Mouse (Mus musculus): ENCODE measurements around the gene Fgfr2.

The Fgfr2 gene

DNA sequence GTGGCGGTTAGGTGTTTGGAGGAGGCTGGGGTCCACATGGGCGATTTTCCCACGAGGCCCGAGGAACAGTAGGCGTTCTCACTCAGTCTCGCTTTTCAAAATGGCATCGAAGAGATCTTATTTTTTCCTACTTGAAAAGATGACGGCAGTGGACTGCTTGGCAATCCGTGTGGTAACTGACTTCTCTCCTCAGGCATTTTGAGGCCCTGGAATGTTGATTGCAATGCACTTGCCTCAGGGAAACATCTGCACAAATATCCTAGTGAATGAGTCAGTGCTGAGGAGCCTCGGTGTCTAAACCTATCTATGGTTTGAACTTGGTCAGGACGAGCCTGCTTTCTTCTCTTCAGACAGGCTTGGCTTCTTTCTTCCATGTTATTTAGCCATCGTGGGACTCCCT lies 2176.8 kb downstream of the Fgfr2 start:
- no peak for DNase-seq (ENCODE audit: low spot score)

DNA sequence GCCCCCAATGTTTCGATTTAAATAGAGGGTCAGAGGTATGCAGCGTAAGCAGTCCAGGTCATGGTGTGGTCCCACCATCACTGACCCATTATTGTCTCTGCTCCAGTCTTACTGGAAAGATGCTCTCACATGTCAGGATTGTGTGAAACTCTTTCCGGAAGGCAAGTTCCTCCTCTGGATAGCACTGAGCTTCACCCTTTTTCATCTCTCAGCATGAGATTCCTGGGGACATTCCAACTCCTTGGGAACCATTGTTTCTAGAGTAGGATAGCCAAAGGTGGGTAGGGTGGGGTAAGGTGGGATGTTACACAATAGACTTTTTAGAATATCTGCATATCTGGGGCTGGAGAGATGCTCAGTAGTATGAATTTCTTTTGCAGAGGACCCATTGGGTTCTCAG lies 2177.4 kb downstream of the Fgfr2 start:
- no peak for DNase-seq (ENCODE audit: low spot score)

DNA sequence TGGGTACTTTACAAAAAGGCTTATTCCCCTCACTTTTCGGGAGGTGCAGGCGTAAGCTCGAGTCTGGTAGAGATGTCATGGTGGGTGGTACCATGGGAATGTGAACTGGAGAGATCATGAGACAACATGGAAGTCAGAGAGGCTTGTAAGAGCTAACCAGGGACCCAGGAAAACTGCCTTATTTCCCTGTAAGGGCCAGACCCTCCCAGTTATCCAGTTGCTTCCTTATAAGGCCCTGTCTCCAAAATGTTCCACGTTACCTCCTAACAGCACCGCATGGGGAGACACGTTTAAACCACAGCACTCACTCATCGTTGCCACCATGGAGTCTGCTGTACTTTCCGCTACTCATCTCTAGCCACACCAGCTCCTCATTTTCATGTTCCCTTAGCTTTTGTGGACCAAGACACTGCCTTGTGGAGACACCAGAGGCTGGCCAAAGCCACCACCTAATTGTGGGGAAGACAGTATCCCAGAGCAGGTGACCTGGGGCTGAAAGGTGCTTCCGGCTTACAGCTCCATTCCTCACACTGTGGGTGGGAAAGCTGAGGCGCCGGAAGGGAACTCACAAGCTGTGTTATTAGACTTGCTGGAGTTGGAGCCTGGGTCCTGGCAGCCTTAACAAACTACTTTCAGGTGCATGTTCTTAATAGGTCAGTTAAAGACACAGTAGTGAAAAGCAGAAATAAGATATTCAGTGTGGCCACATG lies 2178.2 kb downstream of the Fgfr2 start:
- no peak for DNase-seq (ENCODE audit: low spot score)

DNA sequence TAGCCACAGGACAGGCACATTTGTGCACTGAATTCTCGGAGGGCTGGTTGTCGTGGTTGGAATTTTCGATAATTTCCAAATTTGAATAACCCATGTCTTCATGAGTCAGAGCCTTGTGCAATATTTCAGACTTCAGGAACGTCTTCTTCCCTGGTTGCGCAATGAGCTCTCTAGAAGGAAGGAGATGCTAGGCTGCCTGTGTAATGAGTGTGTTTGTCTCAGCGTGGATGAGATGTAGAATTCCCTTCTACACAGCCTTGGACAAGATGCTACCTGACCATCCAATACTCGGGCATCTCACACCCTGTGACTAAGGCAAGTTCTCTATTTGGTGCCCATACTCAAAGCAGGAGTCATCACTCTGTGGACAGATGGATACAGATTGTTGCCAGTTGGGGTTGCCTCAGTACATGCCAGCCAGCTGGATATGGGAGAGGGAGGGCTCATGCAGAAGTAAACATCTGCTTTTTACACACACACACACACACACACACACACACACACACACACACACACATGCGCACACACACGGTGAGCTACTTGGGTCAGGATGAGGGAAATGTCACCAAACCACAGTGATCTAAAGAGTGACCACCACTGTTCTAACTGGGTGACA lies 2179.8 kb downstream of the Fgfr2 start:
- DNase-seq (ENCODE audit: low spot score) = no peak

DNA sequence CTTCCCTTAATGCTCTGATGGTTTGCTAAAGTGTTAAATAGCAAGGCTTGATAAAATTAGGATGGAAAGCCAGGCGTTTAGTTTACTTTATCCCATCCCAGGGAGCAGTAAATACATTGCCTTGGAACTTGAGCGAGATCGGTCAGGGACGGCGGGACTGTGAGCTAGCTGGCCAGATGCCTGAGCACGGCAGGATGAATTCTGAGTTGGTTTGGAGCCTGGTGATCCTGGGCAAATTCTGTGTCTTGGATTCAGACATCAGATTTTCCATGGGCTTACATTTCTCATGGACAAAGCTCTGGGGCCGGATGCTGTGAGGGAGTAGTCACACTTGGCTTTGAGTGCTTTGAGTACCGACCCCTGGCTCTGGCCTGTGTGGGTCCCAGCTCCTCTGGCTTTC lies 2182.4 kb downstream of the Fgfr2 start:
- no peak for DNase-seq (ENCODE audit: low spot score)

DNA sequence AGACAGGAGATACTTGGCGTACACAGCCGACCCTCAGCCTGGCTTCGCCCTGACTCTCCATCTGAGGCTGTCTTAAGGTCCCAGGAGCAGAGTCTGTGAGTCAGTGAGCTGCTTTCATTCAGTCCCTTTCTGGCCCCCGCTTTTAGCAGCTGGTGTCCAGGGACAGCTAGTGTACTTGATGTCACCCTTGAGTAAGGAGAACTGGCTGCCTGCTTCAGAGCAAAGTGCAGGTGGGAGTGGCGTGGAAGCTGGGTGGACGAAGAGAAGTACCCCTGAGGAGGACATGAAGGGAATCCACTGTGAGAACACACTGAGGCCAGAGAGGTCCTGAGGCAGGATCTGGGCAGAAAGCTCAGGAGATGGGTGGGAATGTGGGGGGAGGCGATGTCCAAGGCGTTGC lies 2184.3 kb downstream of the Fgfr2 start:
- DNase-seq (ENCODE audit: low spot score) = no peak

DNA sequence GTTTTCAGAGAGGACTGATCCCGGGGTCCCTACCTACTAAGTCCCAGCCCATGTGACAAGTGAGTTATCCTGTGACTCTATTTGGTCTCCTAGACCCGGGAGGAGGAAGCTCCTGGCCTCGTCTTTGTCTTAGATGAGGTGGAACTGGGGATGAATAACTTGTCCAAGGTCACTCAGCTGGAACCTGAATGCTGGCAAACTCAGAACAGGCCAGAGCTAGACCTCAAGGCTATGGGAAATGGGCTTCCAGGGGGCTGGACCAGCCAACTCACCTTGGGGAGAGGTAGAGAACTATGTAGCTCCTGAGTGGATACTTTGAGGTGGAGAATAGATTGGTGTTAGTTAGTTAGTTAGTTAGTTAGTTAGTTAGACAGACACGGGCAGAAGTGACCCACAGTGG lies 2185.1 kb downstream of the Fgfr2 start:
- no peak for DNase-seq (ENCODE audit: low spot score)

DNA sequence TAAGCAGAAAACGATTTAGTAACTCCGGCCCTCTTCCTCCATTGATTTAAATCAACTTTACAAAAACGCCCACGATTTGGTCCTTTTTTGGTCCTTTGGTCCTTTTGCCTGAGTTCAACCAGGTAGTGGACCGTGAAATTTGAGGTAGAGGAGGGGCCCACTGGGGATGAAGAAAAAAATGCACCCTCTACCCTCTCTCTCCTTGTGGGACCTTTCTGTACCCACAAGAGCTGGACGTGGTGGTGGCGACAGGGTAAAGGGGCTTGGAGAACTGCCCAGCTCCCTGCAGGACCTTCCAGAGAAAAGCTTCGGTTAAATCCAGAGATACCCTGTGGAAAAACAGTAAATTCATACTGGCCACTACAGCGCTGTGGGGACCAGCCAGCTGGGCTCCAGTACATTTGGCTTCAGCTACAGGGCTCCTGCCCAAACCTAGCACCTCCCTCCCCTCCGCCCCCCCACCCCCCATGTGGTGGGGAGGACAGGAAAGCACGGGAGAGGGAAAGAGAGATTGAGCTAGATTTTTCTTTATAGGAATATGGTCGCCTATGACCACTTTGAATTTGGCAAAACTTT lies 2185.8 kb downstream of the Fgfr2 start:
- no peak for DNase-seq (ENCODE audit: low spot score)

DNA sequence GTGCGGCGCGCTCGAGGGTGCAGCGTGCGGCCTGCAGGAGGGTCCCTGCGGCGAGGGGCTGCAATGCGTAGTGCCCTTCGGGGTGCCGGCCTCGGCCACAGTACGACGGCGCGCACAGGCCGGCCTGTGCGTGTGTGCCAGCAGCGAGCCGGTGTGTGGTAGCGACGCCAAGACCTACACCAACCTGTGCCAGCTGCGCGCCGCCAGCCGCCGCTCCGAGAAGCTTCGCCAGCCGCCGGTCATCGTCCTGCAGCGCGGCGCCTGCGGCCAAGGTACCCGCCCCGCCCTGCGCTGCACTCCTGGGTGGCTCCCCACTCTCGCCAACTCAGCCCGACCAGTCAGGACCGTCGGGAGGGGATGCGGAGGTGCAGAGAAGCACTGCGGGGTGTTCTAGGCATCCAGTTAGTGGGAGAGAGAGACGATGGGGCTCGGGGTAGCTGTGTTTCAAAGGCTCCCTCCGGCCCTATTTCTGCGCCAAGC lies 2186.6 kb downstream of the Fgfr2 start:
- no peak for DNase-seq (ENCODE audit: low spot score)

DNA sequence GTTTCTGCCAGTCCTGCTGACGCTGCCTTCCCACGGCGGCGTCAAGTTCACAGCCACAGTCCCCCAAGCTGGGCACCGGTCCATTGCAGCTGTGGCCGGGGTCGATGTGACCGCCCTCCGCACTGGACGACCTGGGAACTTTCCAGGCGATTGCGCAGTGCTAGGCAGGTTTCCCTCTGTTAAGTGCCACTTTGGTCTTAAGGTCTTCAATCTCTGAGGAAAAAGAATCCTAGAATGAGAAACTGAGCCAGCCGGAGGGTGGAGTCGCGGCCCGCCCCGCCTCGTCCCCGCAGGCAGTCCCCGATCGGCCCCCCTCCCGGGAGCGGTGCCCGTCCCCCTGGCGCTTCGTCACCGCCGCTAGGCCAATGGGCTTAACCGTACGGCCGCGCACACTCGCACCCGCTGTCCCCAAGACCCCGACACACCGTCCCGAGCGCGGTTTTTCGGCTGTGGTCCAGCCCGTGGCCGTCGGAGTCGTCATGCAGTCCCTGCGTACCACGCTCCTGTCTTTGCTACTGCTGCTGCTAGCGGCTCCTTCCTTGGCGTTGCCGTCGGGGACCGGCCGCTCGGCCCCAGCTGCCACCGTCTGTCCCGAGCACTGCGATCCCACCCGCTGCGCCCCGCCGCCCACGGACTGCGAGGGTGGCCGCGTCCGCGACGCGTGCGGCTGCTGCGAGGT lies 2187.2 kb downstream of the Fgfr2 start, which contains the start of gene Htra1:
Gene Htra1, plus strand, starts transcription at position 319 of the 679 bp plus-strand sequence.
- DNase-seq (ENCODE audit: low spot score) = peak; percentile 60

DNA sequence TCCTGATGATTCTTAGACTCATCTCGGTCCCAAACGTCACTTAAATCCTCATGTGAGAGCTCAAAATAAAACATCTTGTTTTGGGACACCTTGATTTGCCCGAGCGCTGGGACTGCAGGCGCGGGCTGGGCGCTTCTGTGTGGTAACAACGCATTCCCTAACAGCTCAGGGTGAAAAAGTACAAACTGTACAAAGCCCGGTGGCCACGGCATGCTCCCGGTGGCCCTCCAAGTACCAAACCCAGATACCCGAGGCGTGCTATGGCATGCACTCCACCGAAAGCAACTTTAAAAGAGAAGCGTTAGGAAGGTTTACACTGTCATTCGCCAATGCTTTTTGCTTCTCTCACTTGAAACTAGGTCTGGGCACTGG lies 2187.7 kb downstream of the Fgfr2 start:
- DNase-seq (ENCODE audit: low spot score) = no peak

DNA sequence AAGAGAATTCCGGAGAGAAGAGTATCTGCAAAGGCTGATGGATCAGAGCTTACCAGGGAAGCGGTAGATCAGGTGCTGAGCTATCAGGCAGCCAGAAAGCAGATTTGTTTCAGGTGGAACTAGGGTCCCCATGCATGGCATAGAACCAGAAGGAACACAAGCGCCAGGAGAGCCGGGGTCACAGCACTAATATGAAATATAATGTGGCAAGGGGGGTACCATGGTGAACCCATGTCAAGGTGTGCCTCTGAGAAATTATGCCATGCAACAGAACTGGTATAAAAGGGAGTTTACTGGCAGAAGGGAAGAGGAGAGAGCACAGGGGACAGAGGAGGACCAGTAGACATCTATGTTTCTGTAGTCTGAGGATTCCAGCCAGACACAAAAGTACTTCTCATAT lies 2188.5 kb downstream of the Fgfr2 start:
- no peak for DNase-seq (ENCODE audit: low spot score)

DNA sequence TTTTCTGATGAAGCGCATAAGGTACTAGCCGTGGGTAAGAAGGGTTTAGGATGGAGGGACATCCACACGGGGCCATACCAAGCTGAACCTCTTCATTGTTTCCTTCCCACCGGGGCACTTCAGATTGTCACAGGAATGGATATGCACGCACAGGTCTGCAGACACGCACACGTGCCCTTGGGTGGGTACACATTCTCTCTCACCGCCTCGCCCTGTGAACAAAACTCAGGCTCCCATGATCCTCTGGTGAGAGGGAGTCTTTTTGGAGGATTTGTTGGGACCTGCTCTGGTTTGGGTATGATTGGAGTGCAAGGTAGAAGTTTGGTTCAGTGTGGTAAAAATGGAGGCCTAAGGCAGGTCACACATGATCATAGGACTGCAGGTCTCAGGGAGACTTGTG lies 2190.2 kb downstream of the Fgfr2 start:
- no peak for DNase-seq (ENCODE audit: low spot score)

DNA sequence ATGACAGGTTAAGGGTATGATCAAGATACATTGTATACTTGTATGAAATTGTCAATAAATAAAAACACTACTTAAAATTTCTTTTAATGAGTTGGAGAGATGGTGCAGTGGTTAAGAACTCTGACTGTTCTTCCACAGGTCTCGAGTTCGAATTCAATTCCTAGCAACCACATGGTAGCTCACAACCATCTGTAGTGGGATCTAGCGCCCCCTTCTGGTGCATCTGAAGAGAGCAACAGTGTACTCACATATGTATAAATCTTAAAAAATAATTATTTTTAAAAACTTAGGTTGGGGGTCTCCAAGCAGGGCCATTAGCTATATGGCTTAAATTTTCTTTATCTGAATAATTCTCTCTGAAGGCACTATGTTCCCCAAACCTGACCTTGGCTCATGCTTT lies 2192.7 kb downstream of the Fgfr2 start:
- no peak for DNase-seq (ENCODE audit: low spot score)

DNA sequence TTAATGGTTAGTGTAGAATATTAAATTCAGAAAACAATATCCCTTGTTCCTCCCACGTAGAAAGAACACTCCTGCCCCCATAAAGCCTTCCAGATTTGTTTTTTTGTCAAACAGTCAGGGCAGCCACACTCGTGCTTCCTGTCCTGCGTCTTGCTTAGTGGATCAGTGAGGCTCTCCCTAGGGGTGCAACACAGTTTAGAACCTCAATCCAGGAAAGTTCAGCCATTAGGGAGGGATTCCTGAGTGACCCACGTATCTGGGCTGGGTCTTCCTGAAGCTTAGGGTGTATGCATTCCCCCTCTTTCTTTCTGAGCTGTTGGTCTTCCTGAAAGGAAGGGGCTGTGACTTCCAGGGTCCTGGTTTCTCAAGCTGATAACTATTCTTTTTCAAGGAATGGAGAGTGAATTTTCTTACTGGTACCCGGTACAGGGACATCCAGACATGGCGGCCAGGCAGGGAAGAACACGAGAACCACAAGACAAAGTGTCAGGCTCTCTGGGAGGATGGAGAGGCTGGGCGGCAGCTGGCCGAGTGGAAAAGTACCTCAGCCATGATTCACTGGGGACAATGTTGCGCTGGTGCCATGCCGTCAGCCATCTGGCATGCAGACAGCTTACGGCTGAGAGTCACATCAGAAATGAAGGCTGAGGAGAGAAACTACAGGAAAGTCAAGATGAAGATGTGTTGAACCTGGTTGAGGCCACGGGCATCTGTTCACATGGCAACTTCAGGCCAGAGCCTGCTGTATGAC lies 2200.0 kb downstream of the Fgfr2 start:
- no peak for DNase-seq (ENCODE audit: low spot score)

DNA sequence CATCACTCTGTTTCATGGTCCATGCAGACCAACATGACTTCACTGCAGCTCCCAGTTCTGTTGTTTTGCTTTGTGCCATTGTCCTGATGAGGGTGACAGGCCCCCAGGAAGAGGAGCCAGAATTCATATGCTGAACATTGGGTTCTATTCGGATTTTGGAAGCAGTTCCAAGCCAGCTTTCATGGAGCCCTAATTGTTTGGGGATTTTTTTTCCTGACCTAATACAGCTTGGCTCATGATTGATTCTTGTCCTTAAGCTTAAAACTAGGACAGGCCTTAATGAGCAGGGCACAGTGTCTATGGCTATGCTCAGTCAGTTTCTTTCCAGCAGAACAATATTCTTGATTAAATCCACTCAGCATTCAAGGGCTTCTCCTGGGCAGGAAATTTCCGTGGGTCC lies 2204.9 kb downstream of the Fgfr2 start:
- DNase-seq (ENCODE audit: low spot score) = no peak

DNA sequence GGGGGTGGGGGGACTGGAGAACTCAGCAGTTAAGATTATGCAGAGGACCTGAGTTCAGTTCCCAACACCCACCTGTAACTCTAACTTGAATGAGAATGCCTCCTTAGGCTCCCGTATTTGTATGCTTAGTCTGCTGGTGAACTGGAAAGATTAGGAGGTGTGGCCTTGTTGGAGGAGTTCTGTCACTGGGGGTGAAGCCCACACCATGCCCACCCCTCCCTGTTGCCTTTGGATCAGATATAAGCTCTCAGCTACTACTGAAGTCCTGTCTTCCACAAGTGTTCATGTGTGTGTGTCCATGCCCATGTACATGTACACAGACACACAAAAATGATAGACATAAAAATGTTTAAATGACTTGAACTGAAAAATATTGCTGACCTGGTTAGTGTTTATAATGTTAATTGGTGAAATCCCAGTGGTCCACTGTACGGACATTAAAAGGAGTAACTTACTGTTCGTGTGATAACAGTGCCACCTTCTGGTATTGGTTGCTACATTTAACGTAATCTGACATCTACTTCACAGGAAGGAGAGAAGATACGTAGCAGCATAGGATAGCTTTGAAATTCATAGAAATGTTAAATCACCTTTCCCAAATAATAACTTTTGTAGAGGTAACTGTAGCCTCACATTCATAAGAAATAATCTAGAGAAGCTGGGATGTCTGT lies 2208.3 kb downstream of the Fgfr2 start:
- DNase-seq (ENCODE audit: low spot score) = no peak

DNA sequence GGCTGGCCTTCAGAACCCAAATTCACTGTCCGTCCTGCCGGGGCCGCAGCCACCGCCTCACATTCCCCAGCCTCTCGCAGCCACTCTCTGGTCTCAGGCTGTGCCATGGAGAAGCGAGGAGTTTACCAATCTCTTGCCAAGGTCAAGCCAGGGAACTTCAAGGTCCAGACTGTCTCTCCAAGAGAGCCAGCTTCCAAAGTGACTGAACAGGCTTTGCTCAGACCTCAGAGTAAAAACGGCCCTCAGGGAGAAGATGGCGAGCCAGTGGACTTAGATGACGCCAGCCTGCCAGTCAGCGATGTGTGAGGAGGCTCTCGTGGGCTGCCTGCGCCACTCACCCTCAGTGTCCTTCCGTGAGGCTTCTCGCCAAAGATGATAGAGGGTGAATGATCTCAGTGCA lies 2212.3 kb downstream of the Fgfr2 start:
- DNase-seq (ENCODE audit: low spot score) = no peak

DNA sequence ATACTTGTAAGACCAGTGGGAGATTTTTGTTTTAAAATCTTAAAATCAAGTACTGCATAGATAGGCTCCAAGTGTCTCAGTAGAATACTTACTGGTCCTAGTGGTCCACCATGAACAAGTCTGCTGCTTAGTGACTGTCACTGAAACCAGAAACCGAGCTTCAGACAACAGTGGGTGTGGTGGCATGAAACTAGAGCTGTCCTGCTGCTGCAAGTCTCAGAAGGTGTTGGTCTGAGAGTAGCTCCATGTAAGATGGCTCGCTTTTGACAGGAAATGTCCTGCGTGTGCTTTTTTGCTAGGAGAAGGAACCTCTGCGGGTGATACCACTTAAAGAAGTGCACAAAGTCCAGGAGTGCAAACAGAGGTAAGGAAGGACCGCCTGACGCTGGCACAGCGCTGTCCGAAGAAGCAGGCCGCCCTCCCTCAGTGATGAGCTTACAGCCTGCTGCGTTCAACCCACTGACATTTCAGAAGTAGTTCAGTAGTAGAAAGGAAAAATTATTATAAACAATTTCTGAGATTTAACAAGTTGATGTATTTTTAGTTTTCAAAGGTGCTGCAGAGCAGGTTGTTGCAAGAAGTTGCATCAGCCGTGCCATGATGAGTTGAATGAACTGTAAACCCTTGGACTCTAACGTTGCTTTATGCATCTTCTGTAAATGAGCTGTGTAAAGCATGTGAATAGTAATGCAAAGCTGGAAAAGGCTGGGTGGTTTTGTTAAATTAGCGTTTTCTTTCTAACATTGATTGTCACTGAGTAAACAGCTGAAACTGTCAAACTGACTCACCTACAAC lies 2218.4 kb downstream of the Fgfr2 start:
- DNase-seq (ENCODE audit: low spot score) = no peak

DNA sequence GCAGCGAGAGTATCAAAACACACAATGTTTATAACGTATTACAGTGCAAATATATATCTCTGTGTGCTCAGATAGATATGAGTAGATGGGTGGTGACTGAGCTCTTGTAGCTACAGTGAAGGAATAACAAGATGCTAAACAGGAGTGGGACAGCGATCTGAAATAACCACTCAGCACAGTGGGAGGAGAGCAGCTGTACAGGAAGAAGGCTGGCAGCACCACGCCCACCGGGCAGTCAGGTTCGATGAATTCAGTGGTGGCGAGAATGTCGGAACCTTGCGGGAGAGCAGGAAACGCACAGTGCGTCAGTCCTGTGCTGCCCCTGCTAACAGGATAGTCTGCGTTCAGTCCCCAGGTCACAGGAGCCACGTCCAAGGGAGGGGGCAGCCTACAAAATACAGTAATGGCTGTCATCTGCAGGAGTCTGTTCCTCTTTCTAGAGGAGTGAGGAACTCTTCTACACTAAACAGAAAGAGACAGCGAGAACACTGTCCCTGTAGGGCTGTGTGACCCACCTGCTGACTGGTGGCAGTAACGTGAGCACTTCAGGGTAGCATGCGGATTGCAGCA lies 2219.6 kb downstream of the Fgfr2 start:
- no peak for DNase-seq (ENCODE audit: low spot score)

DNA sequence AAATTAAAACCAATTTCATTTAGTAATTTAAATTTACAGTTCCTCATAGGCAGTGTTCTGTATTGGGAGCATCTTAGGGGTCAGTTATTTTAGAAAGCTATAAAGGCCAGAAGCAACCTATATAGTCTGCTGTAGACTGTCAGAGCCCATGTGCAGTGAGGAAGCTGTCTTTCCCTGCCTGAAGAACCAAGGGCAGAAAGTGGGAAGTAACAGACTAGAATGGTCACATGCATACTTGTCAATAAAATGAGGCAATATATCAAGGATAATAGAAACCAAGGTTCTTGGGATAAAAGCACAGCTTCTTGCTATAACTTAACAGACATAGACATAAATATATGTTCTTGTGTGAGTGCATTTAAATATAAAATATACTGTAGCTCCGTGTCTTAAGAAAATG lies 2220.2 kb downstream of the Fgfr2 start:
- no peak for DNase-seq (ENCODE audit: low spot score)
